Mouse (Mus musculus) forebrain, embryonic 16.5 days (tissue): Measurements from ENCODE around the gene Lingo2. TPM values are rescaled to one million over a fixed set of nuclear protein-coding genes. Genes with fewer than 3 reads are reported as not detected.

Experiments used
- ATAC-seq: fragments of 200-750 bp; cut with Nextera tagmentation; 2 replicates; pipeline ENCODE4 v1.8.0; 2017; ENCODE audit warnings: mild to moderate bottlenecking, moderate library complexity
- H3K27ac ChIP-seq: fragments of 300-500 bp; sonication (generic); 2 replicates; pipeline ENCODE4 v1.5.1; 2014; ENCODE audit warnings: low read length, control low read depth
- H3K27me3 ChIP-seq: fragments of 300-500 bp; sonication (generic); replicated peaks from 2 replicates; pipeline ENCODE4 v1.6.1; 2014; ENCODE audit warnings: low read length; ENCODE audit not compliant: control insufficient read depth, insufficient read depth
- H3K36me3 ChIP-seq: fragments of 300-500 bp; sonication (generic); 2 replicates; pipeline ENCODE4 v1.6.1; 2014; ENCODE audit not compliant: control insufficient read depth, insufficient read depth
- H3K4me1 ChIP-seq: fragments of 300-500 bp; sonication (generic); replicated peaks from 2 replicates; pipeline ENCODE4 v1.6.1; 2014; ENCODE audit warnings: low read length; ENCODE audit not compliant: control insufficient read depth, insufficient read depth
- H3K4me2 ChIP-seq: fragments of 300-500 bp; sonication (generic); 2 replicates; pipeline ENCODE4 v1.6.1; 2014; ENCODE audit warnings: mild to moderate bottlenecking, low read length, control low read depth
- H3K4me3 ChIP-seq: fragments of 300-500 bp; sonication (generic); replicated peaks from 2 replicates; pipeline ENCODE4 v1.5.1; 2014; ENCODE audit warnings: mild to moderate bottlenecking, low read length, control low read depth
- H3K9ac ChIP-seq: fragments of 300-500 bp; sonication (generic); replicated peaks from 2 replicates; pipeline ENCODE4 v1.6.1; 2014; ENCODE audit warnings: low read depth, low read length, control low read depth
- H3K9me3 ChIP-seq: fragments of 300-500 bp; sonication (generic); 2 replicates; pipeline ENCODE4 v1.6.1; 2016; ENCODE audit warnings: low read length; ENCODE audit not compliant: control insufficient read depth
- WGBS: fragments of 180-500 bp; shearing (Covaris S2); extraction: QIAGEN DNeasy Blood & Tissue Kit; methylation state at CpG from one replicate; pipeline ENCODE4 v1.1.7; 2014; 5-methylcytosine and 5-hydroxymethylcytosine counted together
- polyA plus RNA-seq: library from polyadenylated mRNA; unstranded; fragments of >200 nt; fragmentation: Nextera tagmentation; extraction: Ambion mirVana; gene quantifications from 2 replicates; pipeline ENCODE4 v1.2.1, GENCODE M21; 2015

The Lingo2 gene
- polyA plus RNA-seq, 1 experiment from 2014 or later: 43.2 TPM

- Histone ChIP-seq H3K4me1 (no peaks in the 10 kb centered on the region), H3K27me3 (no peaks in the 10 kb centered on the region), H3K27ac (no peak overlapping the region), H3K9me3 (no peaks in the 10 kb centered on the region), H3K36me3 (no peaks in the 10 kb centered on the region), H3K9ac (no peak overlapping the region), H3K4me3 (no peak overlapping the region), H3K4me2 (no peak overlapping the region)
- WGBS: 31% methylated on average over 6 of the region's 6 CpGs
- ATAC-seq: no peak
Measured at GRCm38 (mm10) chr4:36052791-36053376, 898.7 kb downstream of the Lingo2 start.

DNA sequence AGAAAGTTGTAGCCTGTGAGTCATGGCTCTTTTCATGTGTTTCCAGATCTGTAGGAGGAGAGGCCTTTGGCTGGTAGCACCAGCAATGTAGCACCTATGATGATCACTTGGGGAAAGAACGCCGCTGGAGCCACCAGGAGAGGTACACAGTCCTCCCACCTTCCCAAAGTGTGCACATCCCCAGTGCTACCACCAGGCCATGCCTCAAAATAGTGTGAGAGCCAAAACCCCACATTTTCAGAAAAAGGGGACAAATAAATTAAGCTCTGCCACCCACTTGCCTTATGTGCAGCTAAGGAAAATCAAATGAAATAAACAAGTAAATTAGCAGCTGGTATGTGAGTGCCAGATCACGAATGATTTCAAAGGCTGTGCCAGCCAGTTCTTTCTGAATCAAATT is 911.2 kb downstream of the Lingo2 start:
- no peak overlapping the region for H3K9ac ChIP-seq
- ATAC-seq: peak; percentile 55
- H3K27me3 ChIP-seq: no peaks in the 10 kb centered on the region
- H3K36me3 ChIP-seq: no peaks in the 10 kb centered on the region
- no peaks in the 10 kb centered on the region for H3K4me1 ChIP-seq
- H3K4me2 ChIP-seq: no peak overlapping the region
- H3K9me3 ChIP-seq: no peaks in the 10 kb centered on the region
- 73% methylated on average over 3 of the region's 3 CpGs for WGBS
- H3K4me3 ChIP-seq: no peak overlapping the region
- no peak overlapping the region for H3K27ac ChIP-seq

GRCm38 (mm10) chr4:36038742-36039141 is 912.8 kb downstream of the Lingo2 start:
- no peaks in the 10 kb centered on the region for H3K36me3 ChIP-seq
- H3K27me3 ChIP-seq: no peaks in the 10 kb centered on the region
- 96% methylated on average over 2 of the region's 2 CpGs for WGBS
- no peak overlapping the region for H3K27ac ChIP-seq
- ATAC-seq: no peak
- H3K4me2 ChIP-seq: no peak overlapping the region
- no peaks in the 10 kb centered on the region for H3K9me3 ChIP-seq
- no peak overlapping the region for H3K9ac ChIP-seq
- H3K4me1 ChIP-seq: no peaks in the 10 kb centered on the region
- H3K4me3 ChIP-seq: no peak overlapping the region

- H3K4me2 ChIP-seq: no peak overlapping the region
- H3K36me3 ChIP-seq: no peaks in the 10 kb centered on the region
- H3K4me1 ChIP-seq: no peaks in the 10 kb centered on the region
- 93% methylated on average over 5 of the region's 5 CpGs for WGBS
- H3K27ac ChIP-seq: no peak overlapping the region
- no peaks in the 10 kb centered on the region for H3K9me3 ChIP-seq
- no peak overlapping the region for H3K4me3 ChIP-seq
- H3K27me3 ChIP-seq: no peaks in the 10 kb centered on the region
- ATAC-seq: no peak
- no peak overlapping the region for H3K9ac ChIP-seq
Measured at GRCm38 (mm10) chr4:36032039-36032438, 919.5 kb downstream of the Lingo2 start.

DNA sequence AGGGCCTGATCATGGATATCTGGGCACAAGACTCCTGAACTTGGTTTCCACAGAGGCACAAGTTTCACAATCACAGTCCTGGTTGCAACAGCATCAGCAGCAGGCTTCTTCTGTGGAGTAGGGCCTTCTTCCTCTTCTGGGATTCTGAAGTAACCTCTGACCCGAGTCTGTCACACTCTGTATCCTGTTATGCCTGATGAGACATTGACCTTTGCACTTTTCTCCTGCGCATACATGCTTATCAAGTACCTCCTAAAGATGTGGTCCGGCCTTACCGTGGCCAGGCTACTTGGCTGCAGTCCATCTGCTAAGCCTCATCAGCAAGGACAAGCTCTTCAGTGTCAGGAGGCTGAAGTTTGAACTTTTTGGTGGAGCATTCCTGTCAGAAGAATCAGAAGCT is 937.4 kb downstream of the Lingo2 start:
- Histone ChIP-seq H3K9ac (no peak overlapping the region), H3K27ac (no peak overlapping the region), H3K27me3 (no peaks in the 10 kb centered on the region), H3K4me3 (no peak overlapping the region), H3K36me3 (no peaks in the 10 kb centered on the region), H3K9me3 (no peaks in the 10 kb centered on the region), H3K4me1 (no peaks in the 10 kb centered on the region), H3K4me2 (no peak overlapping the region)
- WGBS: 89% methylated on average over 4 of the region's 4 CpGs
- ATAC-seq: no peak

DNA sequence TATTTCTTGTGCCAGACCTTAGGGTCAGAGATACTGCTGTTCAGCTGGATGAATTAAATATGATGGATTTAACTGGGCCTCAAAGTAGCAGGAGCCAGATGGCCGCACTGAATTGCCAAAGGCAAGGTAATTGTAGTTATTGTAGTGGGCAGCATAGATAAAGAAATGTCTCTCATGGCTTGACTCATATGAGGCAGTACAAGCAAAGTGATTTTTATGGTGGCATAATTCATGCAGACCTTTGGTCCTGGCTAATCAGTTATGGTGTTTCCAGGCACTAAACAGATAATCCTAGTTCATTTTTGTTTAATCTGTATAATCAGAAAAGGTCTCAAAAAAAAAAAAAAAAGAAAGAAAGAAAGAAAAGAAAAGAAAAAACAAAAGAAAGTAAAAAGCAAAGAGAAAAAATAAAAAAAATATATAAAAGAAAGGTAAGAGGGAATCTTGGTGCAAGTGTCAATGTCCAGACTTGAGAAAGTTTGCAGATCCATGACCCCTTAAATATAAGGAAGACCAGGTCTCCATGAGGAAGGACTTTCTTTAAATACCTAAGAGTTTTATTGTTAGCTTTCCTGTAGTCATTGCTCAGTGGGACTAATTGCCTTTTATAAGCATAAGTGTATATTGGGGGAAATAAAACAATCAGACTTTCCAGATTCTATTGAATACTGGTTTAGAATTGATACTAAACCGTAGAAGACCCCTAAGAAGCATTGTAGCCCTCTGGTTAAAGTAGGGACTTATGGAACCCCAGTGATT is 959.4 kb downstream of the Lingo2 start:
- WGBS: 86% methylated on average over 2 of the region's 2 CpGs
- no peak for ATAC-seq

DNA sequence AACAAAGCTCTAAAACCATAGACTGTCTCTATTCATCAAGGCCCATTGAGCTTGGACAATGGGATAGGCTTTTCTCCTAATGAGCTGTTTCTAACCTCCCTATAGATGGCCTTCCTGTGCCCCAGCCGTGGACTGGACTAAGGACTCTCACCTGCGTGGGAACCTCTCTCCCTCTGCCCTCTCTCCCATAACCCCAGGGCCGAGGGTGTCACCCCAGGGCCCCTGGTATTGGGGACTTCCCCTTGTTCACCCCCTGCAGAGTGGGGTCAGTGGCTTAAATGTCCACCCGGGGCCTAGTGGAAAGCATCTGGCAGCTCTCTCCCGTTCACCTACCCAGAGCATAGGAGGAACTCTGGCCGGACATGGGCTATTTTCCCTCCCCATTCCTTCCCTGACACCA is 965.5 kb downstream of the Lingo2 start:
- WGBS: 73% methylated on average over 6 of the region's 6 CpGs
- Histone ChIP-seq H3K4me1 (no peaks in the 10 kb centered on the region), H3K4me2 (no peak overlapping the region)

More for the DNA sequence above, 959.4 kb downstream of the Lingo2 start:
- H3K27ac ChIP-seq: no peak overlapping the region
- H3K4me2 ChIP-seq: no peak overlapping the region
- H3K4me1 ChIP-seq: no peaks in the 10 kb centered on the region
- no peaks in the 10 kb centered on the region for H3K36me3 ChIP-seq
- H3K4me3 ChIP-seq: no peak overlapping the region
- H3K27me3 ChIP-seq: no peaks in the 10 kb centered on the region
- no peak overlapping the region for H3K9ac ChIP-seq
- no peaks in the 10 kb centered on the region for H3K9me3 ChIP-seq

DNA sequence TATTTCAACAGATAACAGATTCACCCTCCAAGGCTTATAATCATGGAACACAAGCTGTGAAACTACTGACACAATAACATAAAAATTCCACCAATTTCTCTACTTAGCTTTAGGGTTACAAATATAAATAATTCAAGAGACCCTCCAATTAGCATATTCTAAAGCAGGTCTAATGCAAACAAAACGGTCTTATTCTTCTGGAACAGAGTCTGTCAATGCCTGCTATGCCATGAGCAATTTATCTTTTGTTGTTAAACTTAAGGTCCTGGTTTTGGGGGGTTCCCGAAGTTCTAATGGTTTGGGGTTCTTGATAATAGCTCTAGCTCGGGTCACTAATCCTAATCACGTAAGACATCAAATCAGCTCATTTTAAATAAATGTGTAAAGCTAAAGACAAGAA is 988.0 kb downstream of the Lingo2 start:
- H3K4me1 ChIP-seq: no peaks in the 10 kb centered on the region
- WGBS: 28% methylated on average over 4 of the region's 4 CpGs
- no peaks in the 10 kb centered on the region for H3K36me3 ChIP-seq
- no peak overlapping the region for H3K4me2 ChIP-seq
- no peak overlapping the region for H3K4me3 ChIP-seq
- H3K27ac ChIP-seq: no peak overlapping the region
- no peaks in the 10 kb centered on the region for H3K27me3 ChIP-seq
- no peak overlapping the region for H3K9ac ChIP-seq
- ATAC-seq: no peak
- H3K9me3 ChIP-seq: no peaks in the 10 kb centered on the region

More for the DNA sequence above, 965.5 kb downstream of the Lingo2 start:
- ATAC-seq: no peak
- no peak overlapping the region for H3K4me3 ChIP-seq
- H3K27me3 ChIP-seq: no peaks in the 10 kb centered on the region
- H3K9ac ChIP-seq: no peak overlapping the region
- H3K9me3 ChIP-seq: no peaks in the 10 kb centered on the region
- no peak overlapping the region for H3K27ac ChIP-seq
- H3K36me3 ChIP-seq: no peaks in the 10 kb centered on the region

DNA sequence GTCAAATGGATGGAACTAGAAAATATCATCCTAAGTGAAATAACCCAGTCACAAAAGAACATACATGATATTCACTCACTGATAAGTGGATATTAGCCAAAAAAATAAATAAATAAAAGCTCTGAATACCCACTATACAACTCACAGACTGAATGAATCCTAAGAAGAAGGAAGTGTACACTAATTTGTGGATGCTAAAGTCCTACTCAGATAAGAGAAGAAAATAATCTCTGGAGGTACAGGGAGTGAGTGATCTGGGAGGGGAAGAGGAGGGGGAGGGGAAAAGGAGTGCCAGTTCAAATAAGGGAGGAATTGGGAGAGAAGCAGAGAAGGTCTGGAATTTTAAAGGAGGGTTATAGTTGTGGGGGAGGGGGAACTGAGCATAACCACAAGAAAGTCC is 999.7 kb downstream of the Lingo2 start:
- no peaks in the 10 kb centered on the region for H3K9me3 ChIP-seq
- ATAC-seq: no peak
- no peaks in the 10 kb centered on the region for H3K4me1 ChIP-seq
- H3K27me3 ChIP-seq: no peaks in the 10 kb centered on the region
- H3K36me3 ChIP-seq: no peaks in the 10 kb centered on the region
- no peak overlapping the region for H3K27ac ChIP-seq
- no peak overlapping the region for H3K4me3 ChIP-seq
- H3K9ac ChIP-seq: no peak overlapping the region
- H3K4me2 ChIP-seq: no peak overlapping the region
